Mouse (Mus musculus): ENCODE measurements around the gene LTO1.

DNA sequence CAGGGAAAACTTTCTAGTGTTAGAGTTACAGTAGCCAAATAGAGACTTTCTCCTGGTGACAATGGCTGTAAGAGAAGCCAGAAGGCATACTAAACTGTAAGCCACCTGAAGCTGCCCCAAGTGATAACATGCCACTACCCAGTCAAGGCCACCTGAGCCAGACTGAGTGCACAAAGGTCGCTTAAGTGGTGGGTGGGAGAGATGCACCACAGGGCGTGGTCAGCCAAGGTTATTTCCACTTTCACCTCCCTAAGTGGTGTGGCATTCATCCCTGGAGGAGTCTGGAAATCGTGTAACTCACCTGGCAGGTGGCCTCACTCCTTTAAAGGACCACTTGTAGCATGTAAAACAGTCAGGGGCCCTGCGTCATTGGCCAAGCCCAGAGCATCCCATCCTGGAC lies 47.7 kb upstream of the LTO1 start:
- no peak for TF ChIP-seq CTCF (IDR thresholded peaks at IDR 0.05; ENCODE audit: low read depth)
- TF ChIP-seq EP300 (optimal IDR thresholded peaks at IDR 0.05), result no peak

Data from stomach, postnatal 0 days (tissue).